Mouse (Mus musculus) MEL (cell line): ENCODE measurements around the gene Ptpro. TPM values are rescaled to one million over a fixed set of nuclear protein-coding genes. Genes with fewer than 3 reads are reported as not detected.

Experiments used
- DNase-seq: peaks from one replicate; pipeline ENCODE4 v3.0.0; 2011; ENCODE audit warnings: low read depth, low spot score
- H3K27ac ChIP-seq: 2 replicates; pipeline ENCODE4 v1.5.1; 2012; ENCODE audit warnings: low read depth, mild to moderate bottlenecking, control low read depth, low read length, moderate library complexity; ENCODE audit not compliant: control insufficient read depth
- H3K27me3 ChIP-seq, 2 experiments: fragments of 150-350 bp in 1 of 2; sonication (generic) in 1 of 2; 2 replicates each; pipeline ENCODE4 v1.6.1; 2012; ENCODE audit warnings: low read length in 2 of 2, mild to moderate bottlenecking in 2 of 2, improper control_type of control experiment in 1 of 2, moderate library complexity in 1 of 2; ENCODE audit not compliant: insufficient read depth in 2 of 2, control insufficient read depth in 1 of 2
- H3K36me3 ChIP-seq, 2 experiments: 2 replicates each; pipeline ENCODE4 v1.6.1; 2012 to 2014; ENCODE audit warnings: low read length in 2 of 2, improper control_type of control experiment in 1 of 2, inconsistent platforms in 1 of 2, mild to moderate bottlenecking in 1 of 2; ENCODE audit not compliant: insufficient read depth in 2 of 2, control insufficient read depth in 1 of 2
- H3K4me1 ChIP-seq, 2 experiments: fragments of 150-350 bp in 1 of 2; sonication (generic) in 1 of 2; 2 replicates each; pipeline ENCODE4 v1.6.1; 2012; ENCODE audit warnings: low read length in 2 of 2, improper control_type of control experiment in 1 of 2, mild to moderate bottlenecking in 1 of 2; ENCODE audit not compliant: insufficient read depth in 2 of 2, control insufficient read depth in 1 of 2
- H3K4me3 ChIP-seq, 2 experiments: fragments of 150-350 bp in 1 of 2; sonication (generic) in 1 of 2; 2 replicates each; pipeline ENCODE4 v1.5.1; 2012; ENCODE audit warnings: low read depth in 2 of 2, low read length in 2 of 2, mild to moderate bottlenecking in 2 of 2, moderate library complexity in 2 of 2, control low read depth in 1 of 2, improper control_type of control experiment in 1 of 2; ENCODE audit not compliant: control insufficient read depth in 1 of 2, insufficient read depth in 1 of 2
- H3K79me2 ChIP-seq: 2 replicates; pipeline ENCODE4 v1.6.1; 2012; ENCODE audit warnings: mild to moderate bottlenecking, low read length, moderate library complexity; ENCODE audit not compliant: control insufficient read depth, poor library complexity, insufficient read depth
- H3K9ac ChIP-seq: 2 replicates; pipeline ENCODE4 v1.6.1; 2012; ENCODE audit warnings: low read depth, mild to moderate bottlenecking, control low read depth, low read length, moderate library complexity; ENCODE audit not compliant: control insufficient read depth, poor library complexity, severe bottlenecking
- H3K9me3 ChIP-seq: fragments of 150-350 bp; sonication (generic); replicated peaks from 2 replicates; pipeline ENCODE4 v1.6.1; 2012; ENCODE audit warnings: mild to moderate bottlenecking, low read length, improper control_type of control experiment, moderate library complexity; ENCODE audit not compliant: insufficient read depth
- CHD1 ChIP-seq: IDR thresholded peaks from 2 replicates; pipeline ENCODE4 v1.6.1; 2012; ENCODE audit warnings: low read depth, mild to moderate bottlenecking, inconsistent platforms, low read length, improper control_type of control experiment
- CTCF ChIP-seq, 3 experiments: IDR thresholded peaks in 2 of 3; conservative IDR thresholded peaks in 1 of 3; 2 replicates each; pipeline ENCODE4 v1.5.1; 2011 to 2012; ENCODE audit warnings: low read length in 3 of 3, low read depth in 2 of 3, mild to moderate bottlenecking in 2 of 3, improper control_type of control experiment in 1 of 3, inconsistent platforms in 1 of 3, mixed read lengths in 1 of 3, moderate library complexity in 1 of 3; ENCODE audit not compliant: control insufficient read depth in 1 of 3, insufficient read depth in 1 of 3, poor library complexity in 1 of 3, severe bottlenecking in 1 of 3
- EP300 ChIP-seq, 2 experiments: IDR thresholded peaks; 2 replicates each; pipeline ENCODE4 v1.6.1; 2011; ENCODE audit warnings: improper control_type of control experiment in 2 of 2, low read length in 2 of 2, low read depth in 1 of 2, mild to moderate bottlenecking in 1 of 2
- JUND ChIP-seq: IDR thresholded peaks from 2 replicates; pipeline ENCODE4 v1.6.1; 2011; ENCODE audit warnings: low read depth, mild to moderate bottlenecking, improper control_type of control experiment, low read length
- MAZ ChIP-seq: IDR thresholded peaks from 2 replicates; pipeline ENCODE4 v1.6.1; 2012; ENCODE audit warnings: low read depth, mild to moderate bottlenecking, inconsistent platforms, low read length, improper control_type of control experiment
- MEF2A ChIP-seq: IDR thresholded peaks from 2 replicates; pipeline ENCODE4 v1.6.1; 2014; ENCODE audit warnings: low read depth, mild to moderate bottlenecking, inconsistent platforms, low read length, improper control_type of control experiment; ENCODE audit not compliant: poor library complexity, insufficient replicate concordance, severe bottlenecking; ENCODE audit errors: extremely low read depth
- MXI1 ChIP-seq: IDR thresholded peaks from 2 replicates; pipeline ENCODE4 v1.6.1; 2011; ENCODE audit warnings: mild to moderate bottlenecking, low read depth, low read length, improper control_type of control experiment
- MYB ChIP-seq: IDR thresholded peaks from 2 replicates; pipeline ENCODE4 v1.6.1; 2011; ENCODE audit warnings: mild to moderate bottlenecking, low read depth, low read length, improper control_type of control experiment
- MYC ChIP-seq: IDR thresholded peaks from 2 replicates; pipeline ENCODE4 v1.6.1; 2011; ENCODE audit warnings: low read depth, mild to moderate bottlenecking, low read length, improper control_type of control experiment, moderate library complexity
- NELFE ChIP-seq: IDR thresholded peaks from 2 replicates; pipeline ENCODE4 v1.6.1; 2011; ENCODE audit warnings: low read depth, low read length, improper control_type of control experiment
- NRF1 ChIP-seq: IDR thresholded peaks from 2 replicates; pipeline ENCODE4 v1.6.1; 2014; ENCODE audit warnings: low read depth, mild to moderate bottlenecking, inconsistent platforms, low read length, improper control_type of control experiment, moderate library complexity; ENCODE audit not compliant: poor library complexity, insufficient read depth, severe bottlenecking
- POLR2A ChIP-seq, 2 experiments: IDR thresholded peaks; 2 replicates each; pipeline ENCODE4 v1.6.1; 2011 to 2012; ENCODE audit warnings: low read length in 2 of 2, mild to moderate bottlenecking in 2 of 2, control low read depth in 1 of 2, improper control_type of control experiment in 1 of 2, low read depth in 1 of 2, moderate library complexity in 1 of 2; ENCODE audit not compliant: control insufficient read depth in 1 of 2, insufficient read depth in 1 of 2, poor library complexity in 1 of 2
- POLR2AphosphoS2 ChIP-seq: IDR thresholded peaks from 2 replicates; pipeline ENCODE4 v1.6.1; 2011; ENCODE audit warnings: low read length, improper control_type of control experiment
- POLR2AphosphoS5 ChIP-seq: IDR thresholded peaks from 2 replicates; pipeline ENCODE4 v1.6.1; 2012; ENCODE audit warnings: low read depth, borderline replicate concordance, mild to moderate bottlenecking, inconsistent platforms, low read length, moderate library complexity, mixed read lengths
- RCOR1 ChIP-seq: IDR thresholded peaks from 2 replicates; pipeline ENCODE4 v1.6.1; 2012; ENCODE audit warnings: low read depth, mild to moderate bottlenecking, inconsistent platforms, low read length, improper control_type of control experiment
- SIN3A ChIP-seq: IDR thresholded peaks from 2 replicates; pipeline ENCODE4 v1.6.1; 2012; ENCODE audit warnings: low read length, improper control_type of control experiment, inconsistent platforms
- SMC3 ChIP-seq: IDR thresholded peaks from 2 replicates; pipeline ENCODE4 v1.6.1; 2011; ENCODE audit warnings: low read depth, low read length, improper control_type of control experiment
- TAL1 ChIP-seq: IDR thresholded peaks from 2 replicates; pipeline ENCODE4 v1.6.1; 2012; ENCODE audit warnings: mild to moderate bottlenecking, inconsistent platforms, low read length, moderate library complexity, mixed read lengths
- TBP ChIP-seq: IDR thresholded peaks from 2 replicates; pipeline ENCODE4 v1.8.0; 2011; ENCODE audit warnings: low read depth, low read length, improper control_type of control experiment
- TCF12 ChIP-seq: IDR thresholded peaks from 2 replicates; pipeline ENCODE4 v1.6.1; 2014; ENCODE audit warnings: low read depth, mild to moderate bottlenecking, inconsistent platforms, low read length, improper control_type of control experiment, moderate library complexity
- ZC3H11A ChIP-seq: IDR thresholded peaks from 2 replicates; pipeline ENCODE4 v1.6.1; 2012; ENCODE audit warnings: low read depth, mild to moderate bottlenecking, inconsistent platforms, low read length, improper control_type of control experiment
- polyA plus RNA-seq, 2 experiments: library from polyadenylated mRNA; stranded (reverse) in 1 of 2; unstranded in 1 of 2; fragments of >175 nt in 1 of 2; fragments of >200 nt in 1 of 2; gene quantifications; 2 replicates each; pipeline versions ENCODE4 v1.2.1 to v1.2.4; 2012; ENCODE audit warnings: low replicate concordance in 2 of 2, low read depth in 1 of 2; ENCODE audit not compliant: insufficient read length in 2 of 2, insufficient read depth in 1 of 2, missing spikeins in 1 of 2
- total RNA-seq: library from RNA; depleted of rRNA; stranded (reverse); fragments of 300-350 nt; gene quantifications from 2 replicates; pipeline ENCODE4 v1.2.3, GENCODE M21; 2012

Ptpro gene
- total and polyA plus RNA-seq, 3 experiments, result not detected

DNA sequence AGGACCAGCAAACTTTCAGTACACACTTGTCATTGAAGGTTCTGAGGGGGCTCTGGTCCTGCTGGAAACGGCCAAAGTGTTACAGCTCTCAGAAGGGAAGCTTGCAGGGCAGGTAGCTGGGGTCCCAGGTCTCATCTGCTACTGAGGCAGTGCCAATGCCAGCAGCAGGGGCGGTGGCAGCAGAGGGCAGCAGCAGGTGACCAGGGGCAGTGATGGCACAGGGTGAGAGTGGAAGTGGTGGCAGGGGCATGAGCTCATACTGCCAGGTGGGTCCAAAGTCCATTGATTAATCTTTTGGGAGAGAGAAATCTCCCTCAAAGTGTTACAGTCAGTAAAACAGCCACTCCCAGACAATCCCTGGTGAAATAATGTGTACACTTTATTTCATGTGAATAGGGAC, 214.1 kb downstream of the Ptpro start:
- Histone ChIP-seq H3K79me2 (no peaks in the 10 kb centered on the region), H3K27me3 (no peaks in the 10 kb centered on the region), H3K36me3 (no peaks in the 10 kb centered on the region), H3K4me1 (no peaks in the 10 kb centered on the region), H3K9me3 (no peaks in the 10 kb centered on the region), H3K27ac (no peak overlapping the region), H3K4me3 (no peak overlapping the region), H3K9ac (no peak overlapping the region)
- DNase-seq, result no peak
- TF ChIP-seq SMC3, result no peak
- no peak for TF ChIP-seq POLR2A (IDR thresholded peaks at IDR 0.05; ENCODE audit: control insufficient read depth in 1 of 2, insufficient read depth in 1 of 2, low read depth in 1 of 2, low read length in 2 of 2, poor library complexity in 1 of 2)
- TF ChIP-seq TAL1, result no peak
- no peak for TF ChIP-seq RCOR1
- no peak for TF ChIP-seq TBP
- no peak for TF ChIP-seq TCF12
- no peak for TF ChIP-seq MEF2A
- TF ChIP-seq EP300 (IDR thresholded peaks at IDR 0.05; ENCODE audit: low read depth in 1 of 2, low read length in 2 of 2), result no peak

DNA sequence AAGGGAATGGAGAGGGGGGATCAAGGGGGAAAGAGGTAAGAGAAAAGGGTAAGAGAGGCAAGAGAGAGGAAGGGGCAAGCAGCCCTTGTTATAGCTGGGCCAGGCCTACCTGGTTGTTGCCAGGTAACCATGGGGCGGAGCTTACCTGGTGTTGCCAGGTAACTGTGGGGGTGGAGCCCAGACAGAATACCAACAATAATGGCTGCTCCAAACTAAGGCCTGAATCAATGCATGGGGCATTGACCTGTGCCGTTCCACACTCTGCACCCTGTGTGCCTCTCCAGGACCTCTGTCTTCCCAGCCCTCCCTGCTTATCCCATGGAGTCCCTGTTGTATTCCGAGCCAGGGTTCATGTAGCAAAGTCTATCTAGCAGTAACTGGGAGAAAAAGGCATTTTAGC, 215.6 kb downstream of the Ptpro start:
- no peak overlapping the region for H3K9ac ChIP-seq
- no peaks in the 10 kb centered on the region for H3K27me3 ChIP-seq
- H3K9me3 ChIP-seq, result no peaks in the 10 kb centered on the region
- no peak overlapping the region for H3K4me3 ChIP-seq
- H3K36me3 ChIP-seq, result no peaks in the 10 kb centered on the region
- TF ChIP-seq NELFE (no peak), SMC3 (no peak), NRF1 (no peak), MYB (no peak), TCF12 (no peak), SIN3A (no peak), POLR2A (IDR thresholded peaks at IDR 0.05; ENCODE audit: control insufficient read depth in 1 of 2, insufficient read depth in 1 of 2, low read depth in 1 of 2, low read length in 2 of 2, poor library complexity in 1 of 2) (no peak), ZC3H11A (no peak), CHD1 (no peak), MXI1 (no peak), TAL1 (no peak), POLR2AphosphoS5 (no peak), MYC (no peak), POLR2AphosphoS2 (no peak), JUND (no peak), MAZ (no peak), CTCF (IDR thresholded peaks at IDR 0.05 in 2 of 3, conservative IDR thresholded peaks at IDR 0.05 in 1 of 3; ENCODE audit: control insufficient read depth in 1 of 3, insufficient read depth in 1 of 3, low read depth in 2 of 3, low read length in 3 of 3, poor library complexity in 1 of 3, severe bottlenecking in 1 of 3) (no peak), MEF2A (no peak)
- H3K27ac ChIP-seq, result no peak overlapping the region
- H3K4me1 ChIP-seq, result no peaks in the 10 kb centered on the region
- H3K79me2 ChIP-seq, result no peaks in the 10 kb centered on the region
- DNase-seq, result no peak
